13 mouse cellular contexts compared by ENCODE assay signal in the genomic region with DNA sequence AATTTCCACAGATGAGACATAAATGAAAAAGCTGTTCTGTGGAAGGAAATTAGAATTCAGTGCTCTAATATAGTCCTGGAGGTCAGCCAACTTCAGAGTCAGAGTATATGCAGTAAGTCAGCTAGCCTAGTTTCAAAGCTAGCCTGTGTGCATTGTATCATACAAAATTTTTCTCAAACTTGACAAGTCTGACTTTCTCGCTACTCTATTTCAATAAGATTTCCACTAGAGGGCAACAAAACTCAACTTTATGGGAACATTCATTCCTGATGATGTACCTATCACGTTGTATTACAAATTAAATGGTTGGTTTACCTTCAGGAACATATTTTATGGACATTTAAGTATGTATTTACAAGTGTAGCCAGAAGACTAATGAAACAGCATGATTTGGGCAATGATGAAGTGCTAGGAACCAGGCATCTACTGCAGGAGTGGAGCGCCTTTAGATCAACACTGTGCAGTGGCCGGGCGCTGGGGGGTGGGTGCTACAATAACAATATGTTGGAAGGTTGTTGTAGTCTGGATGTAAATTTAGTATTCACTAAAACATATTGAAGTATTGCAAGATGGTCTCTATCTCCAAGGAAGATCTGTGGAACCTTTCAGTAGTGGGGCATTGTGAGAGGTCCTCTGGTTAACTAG. TPM values are rescaled to one million over a fixed set of nuclear protein-coding genes. Genes with fewer than 3 reads are reported as not detected.
DNase-seq lines count a peak whose midpoint lies in the region; ATAC-seq and TF ChIP-seq lines count a peak whose summit lies in the region.
"Had no signal": no experiment of that assay in that cellular context is flagged by ENCODE, and none has a peak within 500 bp of the region (broad histone marks: within the 10 kb centered on the region; RNA-seq: fewer than 3 reads in every experiment).

No protein-coding gene starts in this region.

- H3K4me3 ChIP-seq in kidney, adult 2 months (ENCODE audit: insufficient read depth, low read depth, low read length) = no peak overlapping the region
- H3K4me3 ChIP-seq in E14TG2a.4 (replicated peaks; ENCODE audit: low read length) = no peak overlapping the region
- no peak overlapping the region for H3K4me3 ChIP-seq in kidney, embryonic 14.5 days (ENCODE audit: low read length)

- 56% methylated on average over 5 of the region's 5 CpGs for WGBS in kidney, adult 2 months
- WGBS in kidney, embryonic 14.5 days = 65% methylated on average over 5 of the region's 5 CpGs

- H3K27ac ChIP-seq in kidney, adult 2 months (ENCODE audit: insufficient read depth, low read depth, low read length) = no peak overlapping the region
- H3K27ac ChIP-seq in kidney, embryonic 14.5 days (ENCODE audit: low read depth, low read length) = no peak overlapping the region

- H3K36me3 ChIP-seq in kidney, adult 2 months (ENCODE audit: control insufficient read depth, insufficient read depth, low read length) = no peaks in the 10 kb centered on the region
- no peaks in the 10 kb centered on the region for H3K36me3 ChIP-seq in E14TG2a.4 (ENCODE audit: insufficient read depth, low read length)
- H3K36me3 ChIP-seq in kidney, embryonic 14.5 days (ENCODE audit: control insufficient read depth, insufficient read depth, low read length) = no peaks in the 10 kb centered on the region

- peak; percentile 16 for DNase-seq in kidney, adult 2 months
- no peak for DNase-seq in kidney, adult 8-10 months
- DNase-seq in R1 (ENCODE audit: low read depth, low spot score) = peak; percentile 25
- DNase-seq in gastrocnemius, adult 18-20 months (ENCODE audit: low spot score) = no peak
- no peak for DNase-seq in right cerebral cortex, postnatal 36 days (ENCODE audit: low spot score in 2 of 2)
- DNase-seq: cerebellum, adult 2 months; kidney, adult 11 months; thymus, postnatal 36 days had no signal

- peak; percentile 63 for ATAC-seq in megakaryocyte progenitor cell, adult 5-6 weeks (replicated peaks; ENCODE audit: poor library complexity)
- no peak for ATAC-seq in kidney, embryonic 14.5 days (ENCODE audit: low FRiP score, low TSS enrichment)

- H3K9ac ChIP-seq in kidney, embryonic 14.5 days (ENCODE audit: low read depth, low read length) = no peak overlapping the region

- no peaks in the 10 kb centered on the region for H3K27me3 ChIP-seq in kidney, adult 2 months (replicated peaks; ENCODE audit: control insufficient read depth, insufficient read depth, low read length)
- H3K27me3 ChIP-seq in E14TG2a.4 (ENCODE audit: insufficient read depth, low read length) = no peaks in the 10 kb centered on the region
- H3K27me3 ChIP-seq in kidney, embryonic 14.5 days (ENCODE audit: control insufficient read depth, insufficient read depth, low read length) = no peaks in the 10 kb centered on the region

- TF ChIP-seq POLR2A in kidney, adult 2 months (IDR thresholded peaks at IDR 0.05; ENCODE audit: low read depth, low read length) = no peak

- TF ChIP-seq CTCF in kidney, adult 2 months (conservative IDR thresholded peaks at IDR 0.05; ENCODE audit: insufficient read depth, insufficient read length, low read depth, low read length) = no peak
- TF ChIP-seq CTCF in E14TG2a.4 (conservative IDR thresholded peaks at IDR 0.05; ENCODE audit: low read length) = peak; percentile 29

- H3K4me2 ChIP-seq in kidney, embryonic 14.5 days (replicated peaks; ENCODE audit: low read depth, low read length) = no peak overlapping the region

- no peaks in the 10 kb centered on the region for H3K4me1 ChIP-seq in kidney, adult 2 months (ENCODE audit: control insufficient read depth, insufficient read depth, low read length)
- no peaks in the 10 kb centered on the region for H3K4me1 ChIP-seq in E14TG2a.4 (replicated peaks; ENCODE audit: low read depth, low read length)
- H3K4me1 ChIP-seq in kidney, embryonic 14.5 days (ENCODE audit: control insufficient read depth, insufficient read depth, low read length) = no peaks in the 10 kb centered on the region

- no peaks in the 10 kb centered on the region for H3K9me3 ChIP-seq in E14TG2a.4 (ENCODE audit: low read length)
- H3K9me3 ChIP-seq in kidney, embryonic 14.5 days (ENCODE audit: control insufficient read depth, low read length) = no peaks in the 10 kb centered on the region

RNA-seq across cellular contexts. Expression of a gene that starts 21.6 kb away (rescaled TPM):
- polyA plus RNA-seq in kidney, adult 2 months (2012; rRNA removed) = not detected in 2 replicates
- total RNA-seq in megakaryocyte progenitor cell, adult 5-6 weeks (2015) = not detected in 2 replicates
- not detected in 2 replicates for total RNA-seq in megakaryocyte progenitor cell, adult 5-6 weeks (2017)
- not detected for total RNA-seq in gastrocnemius, adult 18-20 months (2021)
- not detected in 2 replicates for polyA plus RNA-seq in kidney, embryonic 14.5 days (2014; fragmentation: Nextera tagmentation; extraction: Ambion mirVana)
- total RNA-seq: monocyte, adult 5-6 weeks had no signal
- polyA plus RNA-seq: cerebellum, adult 2 months; limb, embryonic 11.5 days had no signal

RNA-seq across cellular contexts. Expression of a gene that starts 56.9 kb away (rescaled TPM):
- 0.35 and 0.52 TPM in 2 replicates for polyA plus RNA-seq in kidney, adult 2 months (2012; rRNA removed)
- total RNA-seq in megakaryocyte progenitor cell, adult 5-6 weeks (2015) = not detected in 2 replicates
- total RNA-seq in megakaryocyte progenitor cell, adult 5-6 weeks (2017) = not detected in 2 replicates
- under 1 TPM; 0.23 to 0.36 TPM for total RNA-seq in gastrocnemius, adult 18-20 months (2021)
- 0.50 and 0.73 TPM in 2 replicates for polyA plus RNA-seq in kidney, embryonic 14.5 days (2014; fragmentation: Nextera tagmentation; extraction: Ambion mirVana)
- total RNA-seq: monocyte, adult 5-6 weeks had no signal
- polyA plus RNA-seq: cerebellum, adult 2 months had no signal

Comparison
In these comparisons a context has a peak if more than half of its experiments do, and no peak if none do; other contexts are left out.
1. DNase-seq: peak in kidney, adult 2 months (single experiment) and R1 (single experiment); none in kidney, adult 8-10 months (0 of 2), gastrocnemius, adult 18-20 months (single experiment) and right cerebral cortex, postnatal 36 days (0 of 2).